Mouse (Mus musculus) layer of hippocampus, postnatal 14 days (tissue): Measurements from ENCODE around the gene Kctd10. TPM values are rescaled to one million over a fixed set of nuclear protein-coding genes. Genes with fewer than 3 reads are reported as not detected.
A peak's percentile ranks its signal among the peaks of the same experiment; 100 is the strongest.

Experiments used
- DNase-seq, 2 experiments: peaks; one replicate each; pipeline ENCODE4 v3.0.0; 2021 to 2022; ENCODE audit warnings: low spot score in 2 of 2, mixed read lengths in 1 of 2
- total RNA-seq, 2 experiments: library from RNA; stranded (reverse); gene quantifications; 2 replicates each; pipeline ENCODE4 v1.2.3; 2021

The Kctd10 gene
- total RNA-seq, 2 experiments from 2014 or later, result 37.6 to 41.4 TPM

DNA sequence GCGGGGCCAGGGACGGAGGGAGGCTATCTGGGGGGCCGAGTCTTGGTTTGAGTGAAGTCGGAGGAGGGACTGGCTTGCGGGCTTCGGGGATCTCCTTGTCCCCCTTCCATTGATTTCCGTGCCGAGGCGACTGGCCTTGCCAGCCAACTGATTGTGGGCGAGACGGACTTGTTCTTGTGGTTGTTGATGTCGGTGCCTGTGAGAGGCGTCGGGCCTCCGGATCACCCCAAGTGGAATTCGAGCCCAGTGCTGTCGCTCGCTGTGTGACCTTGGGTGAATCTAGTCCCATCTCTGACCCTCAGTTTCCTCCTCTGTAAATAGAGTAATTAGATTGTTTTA, 674 bp upstream of the Kctd10 start:
- DNase-seq, result peak in 1 of 2 experiments; percentile 34

- no peak for DNase-seq
These were observed 545 bp downstream of the Kctd10 start for GRCm38 (mm10) chr5:114379763-114380162.

DNA sequence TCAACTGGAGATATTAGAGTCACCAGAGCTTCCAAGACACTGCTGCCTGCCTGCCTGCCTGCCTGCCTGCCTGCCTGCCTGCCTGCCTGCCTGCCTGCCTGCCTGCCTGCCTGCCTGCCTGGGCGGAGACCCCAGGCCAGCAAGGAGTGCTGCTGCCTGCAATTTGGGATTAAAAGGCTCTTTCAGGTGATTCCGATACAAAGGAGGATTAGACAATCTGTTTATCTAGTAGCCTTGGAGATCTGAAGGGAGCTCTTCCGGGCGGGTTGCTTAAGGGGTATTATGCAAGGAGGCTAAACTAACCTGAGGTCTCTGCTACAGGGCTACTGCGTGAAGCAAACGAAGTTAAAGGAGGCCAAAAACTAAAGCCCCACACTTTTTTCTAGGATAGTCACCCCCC, 1.4 kb downstream of the Kctd10 start:
- no peak for DNase-seq

- no peak for DNase-seq
These were observed 2.0 kb downstream of the Kctd10 start for GRCm38 (mm10) chr5:114378177-114378920.

GRCm38 (mm10) chr5:114374409-114375213, 5.7 kb downstream of the Kctd10 start:
- no peak for DNase-seq

- no peak for DNase-seq
These were observed 6.7 kb downstream of the Kctd10 start for GRCm38 (mm10) chr5:114373581-114373980.

DNA sequence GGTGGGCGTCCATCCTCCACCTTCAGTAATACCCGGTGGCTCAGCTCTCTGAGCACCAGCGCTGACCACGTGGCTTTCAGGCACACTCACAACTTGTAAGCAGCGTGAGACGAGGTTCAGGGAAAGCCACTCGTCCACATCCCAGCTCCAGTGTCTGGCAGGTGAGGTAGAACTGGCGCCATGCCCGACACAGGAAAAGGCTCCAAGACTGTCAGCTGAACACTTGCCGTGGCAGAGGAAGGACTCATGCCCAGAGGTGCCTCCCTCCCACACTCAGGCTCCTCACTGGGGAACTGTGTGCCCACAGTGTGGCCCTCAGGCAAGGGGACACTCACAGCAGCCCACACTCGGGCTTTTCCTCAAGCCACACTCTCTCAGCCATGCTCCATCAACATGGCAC, 7.1 kb downstream of the Kctd10 start:
- no peak for DNase-seq

DNA sequence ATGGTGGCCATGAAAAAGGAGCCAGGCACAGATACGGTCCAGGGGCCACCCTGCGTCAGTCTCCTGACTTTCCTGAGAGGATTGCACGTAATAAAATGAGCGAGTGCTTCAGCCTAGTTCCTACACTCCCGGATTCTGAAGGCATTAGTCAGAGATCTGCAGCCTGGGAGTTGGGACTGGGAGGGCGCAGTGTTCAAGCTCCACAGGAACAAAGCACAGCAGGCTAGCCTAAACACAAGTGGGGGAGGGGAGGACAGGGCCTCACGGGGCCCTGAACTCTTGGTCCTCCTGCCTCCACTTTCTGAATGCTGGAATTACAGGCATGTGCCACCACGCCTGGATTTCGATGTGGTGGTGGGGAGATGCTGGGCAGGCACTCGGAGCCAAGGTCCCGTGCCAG, 7.7 kb downstream of the Kctd10 start:
- DNase-seq, result no peak

DNA sequence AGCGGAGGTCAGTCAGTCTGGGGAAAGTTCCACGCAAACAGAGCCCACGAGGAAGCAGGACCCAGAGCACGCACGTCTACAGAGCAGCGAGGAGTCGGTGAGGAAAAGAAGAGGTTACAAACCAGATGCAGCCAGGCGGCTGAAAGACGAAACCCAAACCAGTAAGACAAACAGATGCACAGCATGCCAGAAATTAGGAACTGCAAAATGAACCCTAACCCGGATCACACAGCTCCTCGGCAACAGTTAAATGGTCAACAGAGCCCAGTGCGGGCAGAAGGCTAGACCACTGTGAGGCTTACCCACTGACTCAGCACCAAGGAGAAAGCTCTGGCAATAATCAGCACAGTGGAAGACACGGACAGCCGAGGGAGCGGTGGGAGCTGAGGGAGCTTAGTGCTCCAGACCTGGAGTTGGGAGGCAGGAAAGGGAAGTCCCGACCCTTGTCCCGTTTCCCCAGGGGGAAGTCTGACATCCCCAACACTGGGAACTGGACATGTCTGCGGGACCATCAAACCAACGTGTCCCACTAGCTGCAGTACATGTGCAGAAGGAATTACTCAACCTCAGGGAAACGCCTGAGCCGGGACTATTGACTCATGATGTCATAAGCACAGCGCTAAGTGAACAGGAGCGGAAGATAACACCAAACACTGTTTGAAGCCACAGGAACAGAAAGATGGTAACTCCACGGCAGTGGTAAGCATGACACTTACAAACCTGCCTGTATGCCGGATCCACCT, 8.4 kb downstream of the Kctd10 start:
- DNase-seq, result no peak

DNA sequence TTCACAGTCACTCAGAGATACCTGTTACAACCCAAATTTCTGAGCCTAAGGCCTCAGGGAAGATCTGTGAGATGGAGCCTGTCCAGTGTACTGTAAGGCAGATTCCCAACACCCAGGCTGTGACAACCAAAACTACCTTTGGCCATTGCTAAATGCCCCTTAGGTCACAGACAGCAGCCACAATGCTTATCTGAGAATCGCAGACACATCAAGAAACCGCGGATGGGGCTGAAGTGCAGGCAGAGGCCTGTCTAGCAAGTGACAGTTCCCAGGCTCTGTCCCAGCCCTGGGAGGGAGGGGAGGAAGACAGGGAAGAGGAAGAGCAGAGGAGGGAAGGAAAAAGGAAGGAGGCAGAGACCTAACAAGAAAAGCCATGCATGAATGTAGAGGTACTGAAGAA, 9.0 kb downstream of the Kctd10 start:
- no peak for DNase-seq

DNA sequence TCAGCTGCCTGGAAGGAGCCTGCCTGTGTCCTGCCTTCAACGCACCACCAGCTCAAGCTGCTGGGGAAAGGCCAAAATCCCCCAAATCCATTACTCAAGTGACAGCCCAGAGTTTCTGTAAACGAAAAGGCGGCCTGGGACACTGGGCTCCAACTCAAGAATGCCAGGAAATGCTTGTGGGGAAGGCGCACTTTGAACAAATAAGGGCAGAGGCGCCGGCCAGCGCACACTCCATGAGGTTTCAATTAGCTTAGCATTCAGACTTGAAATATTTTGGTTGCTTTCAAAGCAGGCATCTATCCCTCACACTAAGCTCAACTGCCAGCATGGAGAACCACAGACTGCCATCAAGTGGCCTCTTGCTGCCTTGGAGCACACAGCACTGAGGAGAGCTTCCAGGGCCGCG, 9.9 kb downstream of the Kctd10 start:
- peak in 1 of 2 experiments; percentile 39 for DNase-seq

- no peak for DNase-seq
These were observed 10.4 kb downstream of the Kctd10 start for GRCm38 (mm10) chr5:114369921-114370320.

DNA sequence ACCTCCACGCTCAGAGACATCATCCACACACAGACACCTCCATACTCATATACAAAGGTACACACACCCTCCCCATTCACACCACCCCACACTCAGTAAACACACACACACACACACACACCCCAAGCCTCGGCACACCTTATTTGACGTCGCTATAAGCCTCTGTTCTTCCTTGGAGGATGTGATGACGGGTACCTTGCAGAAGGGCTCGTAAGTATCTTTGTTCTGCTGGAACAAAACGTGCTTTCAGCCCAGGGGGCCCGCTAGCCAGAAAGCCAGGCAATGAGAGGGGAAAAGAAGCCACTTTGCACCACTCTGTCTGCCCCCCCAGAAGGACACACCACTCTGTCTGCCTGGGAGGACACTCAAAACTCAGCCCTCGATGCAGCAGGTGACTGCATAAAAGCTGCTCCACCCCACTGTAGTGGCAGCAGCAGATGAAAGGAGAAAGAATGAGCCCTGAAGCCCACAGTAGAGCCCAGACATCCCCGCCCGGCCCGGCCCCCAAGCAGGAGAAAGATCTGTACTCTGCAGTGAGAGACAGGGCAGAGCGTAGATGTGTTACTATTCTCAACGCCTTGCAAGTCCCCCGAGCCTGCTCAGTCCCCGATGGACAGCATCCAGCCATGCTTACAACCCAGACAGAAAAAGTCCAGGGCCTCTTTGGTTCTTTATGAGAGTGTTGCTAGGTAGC, 11.4 kb downstream of the Kctd10 start:
- no peak for DNase-seq

DNA sequence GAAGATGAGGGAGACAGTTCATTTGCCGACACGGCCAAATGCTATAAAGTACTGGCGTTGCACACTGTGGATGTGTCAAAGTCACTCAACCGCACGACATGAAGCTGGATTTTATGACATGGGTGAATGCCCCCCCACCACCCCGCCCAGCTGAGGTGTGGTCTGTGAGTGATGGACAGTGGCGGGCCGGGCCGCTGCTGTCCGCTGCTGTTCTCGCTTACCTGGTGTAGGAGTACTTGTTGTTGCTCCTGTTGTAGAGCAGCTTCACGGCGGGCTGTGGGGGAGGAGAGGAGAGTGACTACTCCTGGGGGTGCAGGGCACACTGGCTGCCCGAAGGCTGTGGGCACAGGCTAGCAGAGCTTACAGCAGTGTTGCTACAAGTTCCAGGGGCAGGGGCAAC, 12.2 kb downstream of the Kctd10 start:
- DNase-seq, result no peak

DNA sequence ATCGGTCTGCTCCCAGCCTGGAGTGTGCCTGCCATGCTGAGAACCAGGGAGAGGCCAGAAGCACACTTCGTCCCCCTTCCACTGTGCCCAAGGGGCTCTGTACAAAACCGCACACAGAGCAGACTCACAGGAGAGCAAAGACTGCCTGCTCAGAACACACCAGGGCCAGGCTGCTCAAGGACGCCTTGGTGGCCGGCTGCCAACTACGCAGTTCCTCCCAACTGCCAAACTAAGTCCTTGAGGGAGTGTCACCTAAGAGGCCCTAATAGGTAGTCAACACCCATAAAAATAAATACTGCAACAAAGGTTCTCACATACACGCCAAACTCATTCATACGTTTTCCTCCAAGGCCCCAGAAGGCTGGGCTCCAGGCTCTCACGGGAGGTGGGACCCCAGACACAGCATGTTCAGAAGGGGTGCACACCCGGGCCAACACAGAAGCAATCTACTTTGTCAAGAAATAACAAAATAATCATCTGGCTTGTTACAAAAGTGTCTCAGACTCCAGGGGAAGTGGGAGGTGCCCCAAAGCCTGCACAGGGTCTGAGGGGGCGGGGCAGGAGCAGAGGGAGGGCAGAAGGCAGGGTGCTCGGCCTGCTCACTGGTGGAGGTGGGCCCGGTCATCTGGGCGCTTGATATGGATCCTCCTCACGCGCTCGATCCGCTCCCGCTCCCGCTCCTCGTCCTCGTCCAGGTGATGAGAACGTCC, 15.1 kb downstream of the Kctd10 start:
- DNase-seq, result no peak

DNA sequence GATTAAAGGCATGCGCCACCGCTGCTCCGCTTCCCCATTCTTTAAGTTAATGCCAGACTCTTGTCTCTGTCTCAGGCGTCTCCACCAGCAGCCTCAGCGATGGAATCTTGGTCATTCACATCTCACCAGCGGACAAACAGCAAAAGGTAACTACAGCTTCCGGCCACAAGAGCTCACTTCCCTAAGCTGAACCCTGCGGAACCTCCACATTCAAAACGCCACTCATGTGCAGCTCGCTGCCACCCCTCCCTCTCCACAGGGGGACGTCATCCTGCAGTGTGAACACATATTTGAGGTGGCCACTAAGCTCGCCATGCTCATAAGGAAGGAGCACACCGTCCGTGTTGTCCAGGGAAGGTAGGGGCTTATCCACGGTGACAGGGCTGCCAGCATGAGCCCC, 19.3 kb downstream of the Kctd10 start:
- DNase-seq, result no peak

DNA sequence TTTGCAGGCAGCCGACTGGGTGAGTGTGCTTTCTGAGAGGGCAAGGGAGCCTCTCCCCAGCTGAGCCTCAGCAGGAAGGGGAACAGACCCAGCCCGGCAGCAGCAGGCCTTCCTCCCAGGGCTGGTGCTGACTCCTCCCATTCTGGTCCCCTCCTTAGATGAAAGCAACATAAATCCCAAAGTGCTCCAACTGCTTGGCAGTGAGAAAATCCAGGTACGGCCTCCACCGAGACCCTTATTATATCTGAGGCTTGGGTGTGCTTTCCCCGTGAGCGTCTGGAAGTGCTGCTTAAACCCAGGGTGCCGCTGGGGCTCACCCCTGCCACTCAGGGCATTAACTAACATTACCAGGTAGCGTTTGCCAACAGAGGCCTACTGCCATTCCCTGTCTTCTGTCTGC, 20.7 kb downstream of the Kctd10 start:
- DNase-seq, result no peak

GRCm38 (mm10) chr5:114358833-114359232, 21.5 kb downstream of the Kctd10 start:
- DNase-seq, result peak; percentile 45 to 54

DNA sequence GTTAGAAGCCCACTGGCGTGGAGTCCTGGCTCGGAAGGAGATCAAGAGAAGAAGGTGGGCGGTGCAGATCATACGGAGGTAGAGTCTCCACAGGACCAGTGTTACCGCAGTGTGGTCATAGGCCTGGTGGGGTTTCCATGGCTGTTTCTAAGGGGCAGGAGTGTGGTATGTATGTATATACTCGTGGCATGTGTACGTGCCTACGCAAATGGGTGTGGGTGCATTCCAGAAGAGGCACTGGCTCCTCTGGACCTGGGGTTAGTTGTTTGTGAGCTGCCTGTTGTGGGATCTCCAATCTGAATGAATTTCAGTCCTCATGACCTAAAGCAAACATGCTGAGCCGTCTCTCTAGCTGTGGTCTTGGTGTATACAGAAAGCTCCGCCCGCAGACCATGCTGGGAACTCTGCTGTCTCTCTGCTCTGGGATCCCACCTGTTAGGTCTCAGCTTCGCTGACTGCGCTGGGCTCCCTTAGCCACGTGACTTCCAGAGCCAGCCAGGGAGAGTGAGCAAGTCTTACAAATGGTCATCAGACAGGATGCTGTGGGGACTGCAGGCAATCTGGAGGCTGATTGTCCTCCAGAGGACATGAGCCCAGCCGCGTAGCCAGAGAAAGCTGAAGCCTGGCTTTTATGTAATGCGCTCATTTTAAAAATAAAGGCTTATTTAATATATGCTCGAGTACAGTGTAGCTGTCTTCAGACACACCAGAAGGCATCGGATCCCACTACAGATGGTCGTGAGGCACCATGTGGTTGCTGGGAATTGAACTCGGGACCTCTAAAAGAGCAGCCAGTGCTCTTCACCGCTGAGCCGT, 23.2 kb downstream of the Kctd10 start:
- peak; percentile 30 to 45 for DNase-seq
